Mouse (Mus musculus) liver, adult 2 months (tissue): ENCODE measurements around the gene Brix1. TPM values are rescaled to one million over a fixed set of nuclear protein-coding genes. Genes with fewer than 3 reads are reported as not detected.

Experiments
- DNase-seq: peaks from one replicate; pipeline ENCODE4 v3.0.0-alpha.2; 2011; ENCODE audit warnings: low read depth, low spot score; ENCODE audit errors: extremely low read depth
- H3K27ac ChIP-seq: fragments of 200-500 bp; replicated peaks from 2 replicates; pipeline ENCODE4 v1.5.1; 2012; ENCODE audit warnings: low read depth, mild to moderate bottlenecking, control low read depth, inconsistent platforms, low read length; ENCODE audit not compliant: insufficient read depth
- H3K27me3 ChIP-seq: fragments of 200-500 bp; 2 replicates; pipeline ENCODE4 v1.6.1; 2012; ENCODE audit warnings: mild to moderate bottlenecking, moderate library complexity, low read length, inconsistent platforms; ENCODE audit not compliant: control insufficient read depth, insufficient read depth
- H3K36me3 ChIP-seq: fragments of 200-500 bp; 2 replicates; pipeline ENCODE4 v1.6.1; 2012; ENCODE audit warnings: low read length, inconsistent platforms; ENCODE audit not compliant: control insufficient read depth, insufficient read depth
- H3K4me1 ChIP-seq: fragments of 200-500 bp; 2 replicates; pipeline ENCODE4 v1.6.1; 2011; ENCODE audit warnings: low read length; ENCODE audit not compliant: control insufficient read depth, insufficient read depth
- H3K4me3 ChIP-seq: fragments of 200-500 bp; 2 replicates; pipeline ENCODE4 v1.5.1; 2011; ENCODE audit warnings: low read depth, mild to moderate bottlenecking, control low read depth, low read length, moderate library complexity; ENCODE audit not compliant: insufficient read depth
- H3K79me2 ChIP-seq: fragments of 200-500 bp; 2 replicates; pipeline ENCODE4 v1.6.1; 2012; ENCODE audit warnings: inconsistent platforms, mild to moderate bottlenecking, low read length, moderate library complexity; ENCODE audit not compliant: control insufficient read depth, insufficient read depth
- H3K9ac ChIP-seq: fragments of 200-500 bp; 2 replicates; pipeline ENCODE4 v1.6.1; 2012; ENCODE audit warnings: low read depth, mild to moderate bottlenecking, control low read depth, inconsistent platforms, low read length
- CTCF ChIP-seq: fragments of 200-500 bp; IDR thresholded peaks from 2 replicates; pipeline ENCODE4 v1.5.1; 2011; ENCODE audit warnings: low read depth, low read length, control low read depth
- POLR2A ChIP-seq: fragments of 200-500 bp; IDR thresholded peaks from 2 replicates; pipeline ENCODE4 v1.6.1; 2011; ENCODE audit warnings: low read length, control low read depth; ENCODE audit not compliant: insufficient read depth; ENCODE audit errors: extremely low read depth
- WGBS: fragments of 180-500 bp; shearing (Covaris S2); methylation state at CpG from one replicate; pipeline ENCODE4 v1.1.7; 2018; 5-methylcytosine and 5-hydroxymethylcytosine counted together
- polyA plus RNA-seq: library from polyadenylated mRNA; depleted of rRNA; stranded (reverse); fragments of >200 nt; gene quantifications from 2 replicates; pipeline ENCODE4 v1.2.3, GENCODE M21; 2012
- total RNA-seq: library from RNA; depleted of rRNA; stranded (reverse); fragments of >200 nt; gene quantifications from 2 replicates; pipeline ENCODE4 v1.2.3, GENCODE M21; 2014

Brix1 gene
- total and polyA plus RNA-seq, 2 experiments = 1.6 to 8.0 TPM

DNA sequence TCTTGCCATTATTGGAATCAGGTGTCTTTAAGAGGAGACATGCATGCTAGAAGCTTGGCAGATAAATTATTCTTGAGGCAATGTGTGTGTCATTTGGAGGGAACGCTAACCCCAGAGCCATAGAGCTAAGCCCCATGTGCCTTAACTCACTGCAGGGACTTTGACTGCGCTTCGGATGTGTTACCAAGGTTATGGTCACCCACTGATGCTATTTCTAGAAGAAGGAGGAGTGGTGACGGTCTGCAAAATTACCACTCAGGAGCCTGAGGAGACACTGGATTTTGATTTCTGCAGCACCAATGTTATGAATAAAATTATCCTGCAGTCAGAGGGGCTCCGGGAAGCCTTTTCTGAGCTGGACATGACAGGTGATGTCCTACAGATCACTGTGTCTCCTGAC is 4.4 kb upstream of the Brix1 start:
- 98% methylated on average over 5 of the region's 5 CpGs for whole genome bisulfite sequencing

GRCm38 (mm10) chr15:10487246-10487645 is 1.5 kb upstream of the Brix1 start:
- no peak for TF ChIP-seq POLR2A
- no peak for TF ChIP-seq CTCF
- Histone ChIP-seq H3K4me1 (peaks cover 4% of the 10 kb centered on the region; the same call in 1 of the 2 replicates), H3K27ac (no peak overlapping the region; the same call in 1 of the 2 replicates), H3K27me3 (no peaks in the 10 kb centered on the region), H3K79me2 (no peaks in the 10 kb centered on the region), H3K9ac (no peak overlapping the region; the same call in 1 of the 2 replicates), H3K36me3 (peaks cover 23% of the 10 kb centered on the region), H3K4me3 (no peak overlapping the region)
- DNase-seq = peak; percentile 82
- whole genome bisulfite sequencing = 31% methylated on average over 2 of the region's 2 CpGs

More for the DNA sequence above, 4.4 kb upstream of the Brix1 start:
- no peak for TF ChIP-seq POLR2A
- TF ChIP-seq CTCF = no peak
- Histone ChIP-seq H3K9ac (no peak overlapping the region), H3K4me1 (peaks cover 4% of the 10 kb centered on the region; the same call in 1 of the 2 replicates), H3K27ac (no peak overlapping the region), H3K36me3 (peaks cover 23% of the 10 kb centered on the region), H3K4me3 (no peak overlapping the region), H3K79me2 (no peaks in the 10 kb centered on the region), H3K27me3 (no peaks in the 10 kb centered on the region)
- DNase-seq = no peak

- Histone ChIP-seq H3K4me3 (peak overlapping the region; percentile 76), H3K27me3 (no peaks in the 10 kb centered on the region), H3K36me3 (peaks cover 18% of the 10 kb centered on the region), H3K79me2 (no peaks in the 10 kb centered on the region), H3K4me1 (peaks cover 4% of the 10 kb centered on the region; the same call in 1 of the 2 replicates), H3K9ac (peak overlapping the region; percentile 78), H3K27ac (no peak overlapping the region; the same call in 1 of the 2 replicates)
- TF ChIP-seq CTCF (no peak), POLR2A (no peak)
- no peak for DNase-seq
- WGBS = under 1% methylated on average over 18 of the region's 18 CpGs
Observed at GRCm38 (mm10) chr15:10486365-10486839, 655 bp upstream of the Brix1 start.

DNA sequence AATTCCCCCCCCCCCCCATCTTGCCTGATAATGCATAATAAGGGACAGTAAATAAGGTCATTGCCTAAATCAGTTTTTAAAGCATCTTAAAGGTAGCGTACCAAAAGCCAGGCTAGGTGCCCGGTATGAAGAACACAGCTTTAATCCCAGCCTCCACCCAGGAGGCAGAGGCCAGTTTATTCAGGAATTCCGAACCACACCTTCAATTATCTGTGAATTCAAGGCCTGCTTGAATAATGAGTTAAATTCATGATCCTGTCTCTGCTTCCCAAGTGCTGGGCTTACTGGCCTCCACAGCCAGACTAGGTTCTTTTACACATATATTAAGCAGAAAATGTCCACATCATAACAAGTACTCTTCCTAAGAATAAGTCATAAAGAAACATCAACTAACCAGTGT is 14.8 kb downstream of the Brix1 start:
- Histone ChIP-seq H3K27ac (no peak overlapping the region), H3K9ac (no peak overlapping the region; the same call in 1 of the 2 replicates), H3K27me3 (no peaks in the 10 kb centered on the region), H3K79me2 (peaks cover 24% of the 10 kb centered on the region), H3K4me3 (peak overlapping the region; percentile 99; the same call in 1 of the 2 replicates), H3K4me1 (peaks cover 2% of the 10 kb centered on the region; the same call in 1 of the 2 replicates), H3K36me3 (peaks cover 11% of the 10 kb centered on the region)
- DNase-seq = no peak
- no peak for TF ChIP-seq CTCF
- 17% methylated on average over 3 of the region's 3 CpGs for WGBS

DNA sequence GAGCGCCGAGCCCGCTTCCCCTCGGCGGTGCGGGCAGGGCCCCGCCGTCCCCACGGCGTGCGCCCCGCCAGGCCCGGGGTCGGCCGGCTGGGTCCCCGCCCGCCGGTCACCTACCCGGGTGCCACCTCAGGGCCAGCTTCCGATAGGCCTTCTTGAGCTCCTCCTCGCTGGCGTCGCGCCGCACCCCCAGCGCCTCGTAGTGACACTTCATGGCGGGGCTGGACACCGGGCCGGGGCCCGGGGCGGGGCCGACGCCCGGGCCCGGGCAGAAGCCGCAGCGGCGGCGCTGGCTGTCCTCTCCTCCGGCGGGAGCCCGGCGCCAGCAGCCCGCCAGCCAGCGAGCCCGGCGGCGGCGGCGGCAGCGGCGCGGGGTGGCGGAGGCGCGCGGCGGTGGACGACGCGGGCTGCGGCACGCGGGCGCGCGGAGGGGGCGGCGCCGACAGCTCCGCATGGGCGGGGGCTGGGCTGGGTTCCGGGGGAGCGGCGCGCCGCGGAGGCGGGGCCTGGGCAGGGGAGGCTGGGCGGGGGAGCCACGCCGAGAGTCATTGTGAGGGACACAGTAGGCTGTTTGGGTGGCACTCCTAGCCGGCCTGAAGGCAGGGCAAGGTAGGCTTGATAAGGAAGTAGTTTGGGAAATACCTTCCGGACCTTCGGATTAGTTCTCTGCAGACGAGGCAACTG is 15.5 kb downstream of the Brix1 start, which contains the start of gene Dnajc21:
Dnajc21 (minus strand) TSS at position 366 of the 681 bp plus-strand sequence.
- Histone ChIP-seq H3K9ac (peak within 1 kb of the TSS; percentile 95), H3K27me3 (no peaks in the 10 kb centered on the region), H3K79me2 (peaks cover 24% of the 10 kb centered on the region), H3K27ac (peak within 1 kb of the TSS; percentile 89), H3K4me3 (peak within 1 kb of the TSS; percentile 99), H3K4me1 (peaks cover 2% of the 10 kb centered on the region; the same call in 1 of the 2 replicates), H3K36me3 (peaks cover 5% of the 10 kb centered on the region)
- peak; percentile 77 for DNase-seq
- 0 out of 2 replicates have a peak, but pooled peaks have one; percentile 39 for TF ChIP-seq POLR2A
- TF ChIP-seq CTCF = no peak
- 4% methylated on average over 87 of the region's 87 CpGs for WGBS
